Mouse (Mus musculus): Measurements from ENCODE around the gene Cldnd2.
A peak's percentile ranks its signal among the peaks of the same experiment; 100 is the strongest.
"Not testable (repeated sequence)": the region's sequence is repeated elsewhere in the genome, so short reads cannot be mapped to it uniquely, and the experiment has no call there.

Gene Cldnd2

GRCm38 (mm10) chr7:43440482-43440881, at the start of gene Cldnd2:
Gene Cldnd2 (plus strand): TSS chr7:43440782.
- DNase-seq = no peak

GRCm38 (mm10) chr7:43392349-43393121, 48.0 kb upstream of the Cldnd2 start:
- DNase-seq = no peak

GRCm38 (mm10) chr7:43399501-43399900, 41.1 kb upstream of the Cldnd2 start:
- no peak for DNase-seq

- no peak for DNase-seq
Observed at GRCm38 (mm10) chr7:43402718-43403117, 37.9 kb upstream of the Cldnd2 start.

GRCm38 (mm10) chr7:43407573-43407972, 33.0 kb upstream of the Cldnd2 start:
- no peak for DNase-seq

GRCm38 (mm10) chr7:43408131-43408553, 32.4 kb upstream of the Cldnd2 start, which contains the start of gene Siglecg:
Gene Siglecg (plus strand): TSS chr7:43408204.
- no peak for DNase-seq

GRCm38 (mm10) chr7:43409084-43409483, 31.5 kb upstream of the Cldnd2 start:
- DNase-seq = no peak

GRCm38 (mm10) chr7:43411724-43412123, 28.9 kb upstream of the Cldnd2 start:
- DNase-seq = not testable (repeated sequence)

GRCm38 (mm10) chr7:43417298-43417697, 23.3 kb upstream of the Cldnd2 start:
- no peak for DNase-seq

GRCm38 (mm10) chr7:43422995-43423617, 17.5 kb upstream of the Cldnd2 start:
- peak; percentile 80 for DNase-seq

GRCm38 (mm10) chr7:43423991-43424625, 16.5 kb upstream of the Cldnd2 start:
- no peak for DNase-seq

- DNase-seq = no peak
Observed at GRCm38 (mm10) chr7:43427406-43427805, 13.2 kb upstream of the Cldnd2 start, which contains the start of gene Lim2. Gene Lim2 (plus strand): TSS chr7:43427670.

GRCm38 (mm10) chr7:43429500-43429899, 11.1 kb upstream of the Cldnd2 start:
- no peak for DNase-seq

GRCm38 (mm10) chr7:43432891-43433290, 7.7 kb upstream of the Cldnd2 start:
- DNase-seq = no peak

GRCm38 (mm10) chr7:43434676-43435075, 5.9 kb upstream of the Cldnd2 start:
- no peak for DNase-seq

- no peak for DNase-seq
Observed at GRCm38 (mm10) chr7:43436341-43437255, 4.0 kb upstream of the Cldnd2 start, which contains the start of gene Nkg7. Gene Nkg7 (plus strand): TSS chr7:43437073.

GRCm38 (mm10) chr7:43438611-43439010, 2.0 kb upstream of the Cldnd2 start:
- no peak for DNase-seq

- DNase-seq = no peak
Observed at GRCm38 (mm10) chr7:43441071-43441470, 489 bp downstream of the Cldnd2 start.

GRCm38 (mm10) chr7:43442684-43443083, 2.1 kb downstream of the Cldnd2 start:
- no peak for DNase-seq

GRCm38 (mm10) chr7:43443126-43443916, 2.7 kb downstream of the Cldnd2 start:
- DNase-seq = peak; percentile 80

GRCm38 (mm10) chr7:43443917-43444293, 3.3 kb downstream of the Cldnd2 start, which contains the start of the genes Etfb and Gm45233:
Gene Etfb (plus strand): TSS chr7:43444083.
Gene Gm45233 (plus strand): TSS chr7:43444128.
- peak; percentile 95 for DNase-seq
